Mouse (Mus musculus) brain, embryonic 14.5 days (tissue): ENCODE results near the gene Cpne4.

Experiments used
- CTCF ChIP-seq: fragments of 200-500 bp; IDR thresholded peaks from 2 replicates; pipeline ENCODE4 v1.5.1; 2012; ENCODE audit warnings: inconsistent platforms, mild to moderate bottlenecking, moderate library complexity, borderline replicate concordance; ENCODE audit not compliant: insufficient read depth, insufficient read length; ENCODE audit errors: extremely low read depth
- POLR2A ChIP-seq: fragments of 200-500 bp; IDR thresholded peaks from 2 replicates; pipeline ENCODE4 v1.6.1; 2012; ENCODE audit warnings: mild to moderate bottlenecking, inconsistent platforms, borderline replicate concordance; ENCODE audit not compliant: poor library complexity, insufficient read depth, insufficient read length, severe bottlenecking; ENCODE audit errors: extremely low read depth

DNA sequence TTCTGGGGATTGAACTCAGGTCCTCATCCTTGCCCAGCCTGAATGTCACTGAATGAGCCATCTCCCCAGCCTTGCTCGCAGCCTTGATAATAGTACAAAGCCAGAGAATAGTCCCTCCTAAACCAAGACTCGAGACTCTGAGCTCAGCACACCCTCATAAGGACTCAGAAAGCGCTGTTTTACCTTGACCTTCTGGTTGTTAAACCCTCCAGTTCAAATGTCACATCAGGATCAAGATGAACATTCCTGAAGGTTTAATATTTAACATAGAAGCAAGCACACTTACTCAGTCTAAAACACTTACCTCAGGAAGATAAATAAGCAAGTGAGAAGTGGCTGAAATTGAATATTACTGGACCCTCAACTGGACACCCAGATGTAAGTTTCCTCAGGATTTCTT, 405.1 kb downstream of the Cpne4 start:
- TF ChIP-seq CTCF (no peak), POLR2A (no peak)
